Mouse (Mus musculus) kidney, adult 18-20 months (tissue): Measurements from ENCODE around the gene Cd3e.
"Not testable (repeated sequence)": the region's sequence is repeated elsewhere in the genome, so short reads cannot be mapped to it uniquely, and the experiment has no call there.

ENCODE experiments used
- DNase-seq: peaks from one replicate; pipeline ENCODE4 v3.0.0; 2021

Gene Cd3e

GRCm38 (mm10) chr9:44967763-44968162 lies 41.7 kb downstream of the Cd3e start:
- not testable (repeated sequence) for DNase-seq

GRCm38 (mm10) chr9:44966815-44967242 lies 42.6 kb downstream of the Cd3e start:
- peak; percentile 87 for DNase-seq

GRCm38 (mm10) chr9:44965833-44966466 lies 43.5 kb downstream of the Cd3e start:
- DNase-seq, result no peak

GRCm38 (mm10) chr9:44965126-44965832 lies 44.1 kb downstream of the Cd3e start, which contains the start of gene Ube4a:
Gene Ube4a, minus strand, starts transcription at chr9:44965600.
- DNase-seq, result peak; percentile 100

- no peak for DNase-seq
Measured at GRCm38 (mm10) chr9:44954432-44954831, 55.0 kb downstream of the Cd3e start.
